Mouse (Mus musculus) adrenal gland, postnatal 36 days (tissue): ENCODE results near the gene Slc51b. TPM values are rescaled to one million over a fixed set of nuclear protein-coding genes. Genes with fewer than 3 reads are reported as not detected.

Experiments used
- DNase-seq, 2 experiments: peaks; one replicate each; pipeline ENCODE4 v3.0.0; 2021; ENCODE audit warnings: mixed read lengths in 1 of 2
- total RNA-seq, 2 experiments: library from RNA; stranded (reverse); gene quantifications; 2 replicates each; pipeline ENCODE4 v1.2.3; 2021

The Slc51b gene
- total RNA-seq, 2 experiments from 2014 or later = not detected

- DNase-seq = peak; percentile 54 to 55
Measured at GRCm38 (mm10) chr9:65408871-65409295, 13.9 kb downstream of the Slc51b start.

GRCm38 (mm10) chr9:65407861-65408260 lies 14.9 kb downstream of the Slc51b start:
- peak; percentile 53 to 63 for DNase-seq

- peak in 1 of 2 experiments; percentile 27 for DNase-seq
Measured at GRCm38 (mm10) chr9:65407327-65407726, 15.4 kb downstream of the Slc51b start.

- peak; percentile 30 to 66 for DNase-seq
Measured at GRCm38 (mm10) chr9:65405184-65405449, 17.6 kb downstream of the Slc51b start.

- peak; percentile 92 for DNase-seq
Measured at GRCm38 (mm10) chr9:65404331-65405183, 18.2 kb downstream of the Slc51b start.

- DNase-seq = no peak
Measured at GRCm38 (mm10) chr9:65399934-65400333, 22.8 kb downstream of the Slc51b start.

- DNase-seq = peak; percentile 77 to 87
Measured at GRCm38 (mm10) chr9:65398279-65398678, 24.5 kb downstream of the Slc51b start, which contains the start of gene Rasl12. Gene Rasl12 (plus strand): TSS chr9:65398506.

GRCm38 (mm10) chr9:65394360-65394759 lies 28.4 kb downstream of the Slc51b start:
- no peak for DNase-seq

- no peak for DNase-seq
Measured at GRCm38 (mm10) chr9:65393606-65394005, 29.1 kb downstream of the Slc51b start.

GRCm38 (mm10) chr9:65392638-65393364 lies 30.0 kb downstream of the Slc51b start:
- peak; percentile 76 to 85 for DNase-seq

- no peak for DNase-seq
Measured at GRCm38 (mm10) chr9:65391613-65391964, 31.2 kb downstream of the Slc51b start, which contains the start of gene Kbtbd13. Gene Kbtbd13 (minus strand): TSS chr9:65391652.

GRCm38 (mm10) chr9:65390752-65391612 lies 31.8 kb downstream of the Slc51b start:
- no peak for DNase-seq

- no peak for DNase-seq
Measured at GRCm38 (mm10) chr9:65386373-65387140, 36.2 kb downstream of the Slc51b start.

- peak in 1 of 2 experiments; percentile 55 for DNase-seq
Measured at GRCm38 (mm10) chr9:65384276-65384675, 38.5 kb downstream of the Slc51b start.

GRCm38 (mm10) chr9:65382751-65383097 lies 40.0 kb downstream of the Slc51b start:
- DNase-seq = peak in 1 of 2 experiments; percentile 31

GRCm38 (mm10) chr9:65382031-65382750 lies 40.6 kb downstream of the Slc51b start:
- DNase-seq = no peak

GRCm38 (mm10) chr9:65381017-65381590 lies 41.7 kb downstream of the Slc51b start:
- no peak for DNase-seq

GRCm38 (mm10) chr9:65375163-65375934 lies 47.4 kb downstream of the Slc51b start:
- DNase-seq = peak in 1 of 2 experiments; percentile 54

GRCm38 (mm10) chr9:65374468-65375162 lies 48.1 kb downstream of the Slc51b start:
- DNase-seq = peak in 1 of 2 experiments; percentile 22
